Mouse (Mus musculus) CH12.LX (cell line): Measurements from ENCODE around the gene Mxd1. TPM values are rescaled to one million over a fixed set of nuclear protein-coding genes. Genes with fewer than 3 reads are reported as not detected.

Source experiments
- DNase-seq: peaks from one replicate; pipeline ENCODE4 v3.0.0-alpha.2; 2013; ENCODE audit errors: extremely low read depth
- H3K27ac ChIP-seq: 2 replicates; pipeline ENCODE4 v1.5.1; 2012; ENCODE audit warnings: low read depth, mild to moderate bottlenecking, control low read depth, moderate library complexity; ENCODE audit not compliant: insufficient read depth
- H3K27me3 ChIP-seq: replicated peaks from 2 replicates; pipeline ENCODE3; 2012; ENCODE audit warnings: inconsistent platforms
- H3K36me3 ChIP-seq, 2 experiments: replicated peaks in 1 of 2; 2 replicates each; pipeline versions ENCODE3 to v1.6.1; 2012; ENCODE audit warnings: inconsistent platforms in 1 of 2, low read length in 1 of 2, mild to moderate bottlenecking in 1 of 2, mixed read lengths in 1 of 2, moderate library complexity in 1 of 2; ENCODE audit not compliant: control insufficient read depth in 1 of 2, insufficient read depth in 1 of 2
- H3K4me1 ChIP-seq, 2 experiments: 2 replicates each; pipeline ENCODE4 v1.6.1; 2012; ENCODE audit warnings: inconsistent platforms in 1 of 2, moderate library complexity in 1 of 2; ENCODE audit not compliant: insufficient read depth in 2 of 2, control insufficient read depth in 1 of 2
- H3K4me2 ChIP-seq: 2 replicates; pipeline ENCODE4 v1.6.1; 2012; ENCODE audit warnings: low read depth, mild to moderate bottlenecking, control low read depth; ENCODE audit not compliant: poor library complexity, insufficient read depth, severe bottlenecking
- H3K4me3 ChIP-seq, 3 experiments: fragments of 150-350 bp in 1 of 3; sonication (generic) in 1 of 3; replicated peaks in 1 of 3; 2 replicates each; pipeline versions ENCODE3 to v1.5.1; 2011 to 2012; ENCODE audit warnings: low read depth in 2 of 3, low read length in 2 of 3, mild to moderate bottlenecking in 2 of 3, moderate library complexity in 2 of 3, control low read depth in 1 of 3, improper control_type of control experiment in 1 of 3, inconsistent platforms in 1 of 3, mixed read lengths in 1 of 3; ENCODE audit not compliant: poor library complexity in 1 of 3
- H3K79me2 ChIP-seq: replicated peaks from 2 replicates; pipeline ENCODE4 v1.6.1; 2012; ENCODE audit warnings: mild to moderate bottlenecking, moderate library complexity; ENCODE audit not compliant: control insufficient read depth, poor library complexity, insufficient read depth, severe bottlenecking; ENCODE audit errors: extremely low read depth
- H3K9ac ChIP-seq: 2 replicates; pipeline ENCODE4 v1.6.1; 2012; ENCODE audit warnings: low read depth, mild to moderate bottlenecking, control low read depth, moderate library complexity; ENCODE audit not compliant: insufficient read depth
- H3K9me3 ChIP-seq: replicated peaks from 2 replicates; pipeline ENCODE3; 2012; ENCODE audit warnings: low read length, inconsistent platforms, mixed read lengths
- BHLHE40 ChIP-seq: IDR thresholded peaks from 2 replicates; pipeline ENCODE4 v1.6.1; 2011; ENCODE audit warnings: mild to moderate bottlenecking, low read depth, low read length, improper control_type of control experiment
- CHD1 ChIP-seq: IDR thresholded peaks from 2 replicates; pipeline ENCODE4 v1.6.1; 2012; ENCODE audit warnings: low read depth, low read length, improper control_type of control experiment, inconsistent platforms
- CHD2 ChIP-seq: IDR thresholded peaks from 2 replicates; pipeline ENCODE4 v1.6.1; 2011; ENCODE audit warnings: low read length, improper control_type of control experiment
- CTCF ChIP-seq, 2 experiments: IDR thresholded peaks in 1 of 2; conservative IDR thresholded peaks in 1 of 2; 2 replicates each; pipeline ENCODE4 v1.5.1; 2011 to 2012; ENCODE audit warnings: low read depth in 2 of 2, low read length in 2 of 2, improper control_type of control experiment in 1 of 2, inconsistent platforms in 1 of 2, mild to moderate bottlenecking in 1 of 2, moderate library complexity in 1 of 2
- ELF1 ChIP-seq: IDR thresholded peaks from 2 replicates; pipeline ENCODE4 v1.6.1; 2014; ENCODE audit warnings: low read depth, mild to moderate bottlenecking, inconsistent platforms, low read length, improper control_type of control experiment
- ETS1 ChIP-seq: conservative IDR thresholded peaks from 2 replicates; pipeline ENCODE4 v1.6.1; 2012; ENCODE audit warnings: low read depth, mild to moderate bottlenecking, inconsistent platforms, low read length, improper control_type of control experiment, moderate library complexity
- GABPA ChIP-seq: IDR thresholded peaks from 2 replicates; pipeline ENCODE4 v1.6.1; 2012; ENCODE audit warnings: low read depth, low read length, improper control_type of control experiment, inconsistent platforms; ENCODE audit not compliant: insufficient replicate concordance
- HCFC1 ChIP-seq: IDR thresholded peaks from 2 replicates; pipeline ENCODE4 v1.6.1; 2012; ENCODE audit warnings: low read depth, mild to moderate bottlenecking, inconsistent platforms, low read length, improper control_type of control experiment
- IRF4 ChIP-seq: IDR thresholded peaks from 2 replicates; pipeline ENCODE4 v1.6.1; 2014; ENCODE audit warnings: low read depth, mild to moderate bottlenecking, inconsistent platforms, low read length, improper control_type of control experiment
- JUN ChIP-seq: IDR thresholded peaks from 2 replicates; pipeline ENCODE4 v1.6.1; 2011; ENCODE audit warnings: low read depth, mild to moderate bottlenecking, low read length, improper control_type of control experiment, moderate library complexity; ENCODE audit not compliant: insufficient read depth
- JUND ChIP-seq: conservative IDR thresholded peaks from 2 replicates; pipeline ENCODE4 v1.6.1; 2011; ENCODE audit warnings: low read depth, low read length, improper control_type of control experiment
- MAFK ChIP-seq: IDR thresholded peaks from 2 replicates; pipeline ENCODE4 v1.6.1; 2011; ENCODE audit warnings: low read length, improper control_type of control experiment; ENCODE audit not compliant: insufficient replicate concordance
- MEF2A ChIP-seq: IDR thresholded peaks from 2 replicates; pipeline ENCODE4 v1.6.1; 2014; ENCODE audit warnings: low read depth, mild to moderate bottlenecking, inconsistent platforms, low read length, improper control_type of control experiment, borderline replicate concordance
- NELFE ChIP-seq: IDR thresholded peaks from 2 replicates; pipeline ENCODE4 v1.6.1; 2011; ENCODE audit warnings: low read depth, low read length, improper control_type of control experiment
- POLR2AphosphoS2 ChIP-seq: IDR thresholded peaks from 2 replicates; pipeline ENCODE4 v1.6.1; 2011; ENCODE audit warnings: low read depth, low read length, improper control_type of control experiment
- RAD21 ChIP-seq: IDR thresholded peaks from 2 replicates; pipeline ENCODE4 v1.6.1; 2011; ENCODE audit warnings: low read depth, mild to moderate bottlenecking, low read length, improper control_type of control experiment, moderate library complexity
- RCOR1 ChIP-seq: conservative IDR thresholded peaks from 2 replicates; pipeline ENCODE4 v1.6.1; 2012; ENCODE audit warnings: low read depth, mild to moderate bottlenecking, inconsistent platforms, low read length, improper control_type of control experiment
- SIN3A ChIP-seq: IDR thresholded peaks from 2 replicates; pipeline ENCODE4 v1.6.1; 2012; ENCODE audit warnings: low read length, improper control_type of control experiment, inconsistent platforms
- SMC3 ChIP-seq: IDR thresholded peaks from 2 replicates; pipeline ENCODE4 v1.6.1; 2011; ENCODE audit warnings: low read depth, low read length, improper control_type of control experiment
- TCF12 ChIP-seq: IDR thresholded peaks from 2 replicates; pipeline ENCODE4 v1.6.1; 2014; ENCODE audit warnings: low read depth, mild to moderate bottlenecking, inconsistent platforms, low read length, improper control_type of control experiment
- UBTF ChIP-seq: IDR thresholded peaks from 2 replicates; pipeline ENCODE4 v1.6.1; 2012; ENCODE audit warnings: low read depth, mild to moderate bottlenecking, inconsistent platforms, low read length, improper control_type of control experiment, moderate library complexity
- USF1 ChIP-seq: IDR thresholded peaks from 2 replicates; pipeline ENCODE4 v1.6.1; 2014; ENCODE audit warnings: low read depth, mild to moderate bottlenecking, inconsistent platforms, low read length, improper control_type of control experiment
- ZKSCAN1 ChIP-seq: IDR thresholded peaks from 2 replicates; pipeline ENCODE4 v1.6.1; 2012; ENCODE audit warnings: low read depth, inconsistent platforms, low read length, improper control_type of control experiment, borderline replicate concordance
- ZMIZ1 ChIP-seq: IDR thresholded peaks from 2 replicates; pipeline ENCODE4 v1.6.1; 2012; ENCODE audit warnings: low read depth, mild to moderate bottlenecking, inconsistent platforms, low read length, improper control_type of control experiment
- ZNF384 ChIP-seq: IDR thresholded peaks from 2 replicates; pipeline ENCODE4 v1.6.1; 2012; ENCODE audit warnings: low read depth, low read length, improper control_type of control experiment, inconsistent platforms
- dilution Hi-C: fragments of 300-500 bp; cut with MboI; formaldehyde crosslinking; loops from 2 replicates; pipeline ENCODE4 v1.14.3; 2020; ENCODE audit warnings: low sequenced_read_pairs; ENCODE audit not compliant: extremely low pct_unique_long_range_greater_than_20kb, extremely low pct_ligation_motif_present
- in situ Hi-C: fragments of 300-500 bp; cut with MboI; formaldehyde crosslinking; loops from 3 replicates; pipeline ENCODE4 v1.14.3; 2019; ENCODE audit warnings: low sequenced_read_pairs, low pct_ligation_motif_present, low pct_unique_long_range_greater_than_20kb, mixed read lengths
- polyA plus RNA-seq: library from polyadenylated mRNA; unstranded; fragments of >175 nt; gene quantifications from 2 replicates; pipeline ENCODE4 v1.2.1, GENCODE M21; 2012; ENCODE audit warnings: low read depth; ENCODE audit not compliant: insufficient read length
- total RNA-seq, 2 experiments: library from RNA; depleted of rRNA; stranded (reverse); fragments of 300-350 nt in 1 of 2; fragments of >200 nt in 1 of 2; gene quantifications; 2 replicates each; pipeline ENCODE4 v1.2.3; 2012 to 2014

Gene Mxd1
- total and polyA plus RNA-seq, 3 experiments = 0.50 to 1.6 (median 0.97) TPM

- H3K27ac ChIP-seq = no peak overlapping the region
- H3K4me2 ChIP-seq = no peak overlapping the region
- no peak for DNase-seq
- H3K36me3 ChIP-seq = no peaks in the 10 kb centered on the region
- H3K9me3 ChIP-seq = no peaks in the 10 kb centered on the region
- H3K4me3 ChIP-seq = no peak overlapping the region
- in situ Hi-C loops (no loop called here), dilution Hi-C loops (no loop called here)
- TF ChIP-seq CHD1 (no peak), CTCF (conservative IDR thresholded peaks at IDR 0.05 in 1 of 2, IDR thresholded peaks at IDR 0.05 in 1 of 2; ENCODE audit: low read depth in 2 of 2, low read length in 2 of 2) (peak in 1 of 2 experiments; percentile 41; a peak in 2 of 4 replicates), UBTF (no peak), ETS1 (no peak), ZMIZ1 (no peak), JUND (no peak), MAFK (no peak), USF1 (no peak), HCFC1 (no peak), NELFE (no peak), RCOR1 (no peak), IRF4 (no peak), CHD2 (no peak), ELF1 (no peak), TCF12 (no peak), BHLHE40 (no peak), POLR2AphosphoS2 (no peak), SIN3A (no peak), MEF2A (no peak), RAD21 (peak; percentile 40), GABPA (no peak), SMC3 (peak; percentile 33), JUN (no peak), ZKSCAN1 (no peak), ZNF384 (no peak; the same call in 1 of the 2 replicates)
- no peaks in the 10 kb centered on the region for H3K79me2 ChIP-seq
- no peak overlapping the region for H3K9ac ChIP-seq
- H3K27me3 ChIP-seq = no peaks in the 10 kb centered on the region
- peaks cover 9 to 18% of the 10 kb centered on the region in 2 experiments for H3K4me1 ChIP-seq
Observed at GRCm38 (mm10) chr6:86638434-86638833, 30.5 kb downstream of the Mxd1 start.
